Mouse (Mus musculus): ENCODE measurements at regions not wholly inside any gene's neighbourhood (a gene's known extent, or its start where the extent isn't known, plus 50 kb on each side); places are given as distances from the start of the nearest gene placed in this dataset.
"Not testable (repeated sequence)": the region's sequence is repeated elsewhere in the genome, so short reads cannot be mapped to it uniquely, and the experiment has no call there.

- H3K27ac ChIP-seq (ENCODE audit: low read depth, low read length), result no peak overlapping the region
- TF ChIP-seq CTCF (IDR thresholded peaks at IDR 0.05; ENCODE audit: low read depth), result no peak
- H3K9ac ChIP-seq (ENCODE audit: low read depth, low read length), result no peak overlapping the region
- H3K4me1 ChIP-seq (replicated peaks; ENCODE audit: control insufficient read depth, insufficient read depth, low read length), result no peaks in the 10 kb centered on the region
- ATAC-seq, result peak; percentile 53; the same call in 1 of the 2 replicates
- H3K4me2 ChIP-seq (replicated peaks; ENCODE audit: low read depth), result no peak overlapping the region
- WGBS, result 48% methylated on average over 2 of the region's 2 CpGs
- no peaks in the 10 kb centered on the region for H3K9me3 ChIP-seq (ENCODE audit: control insufficient read depth)
- H3K36me3 ChIP-seq (ENCODE audit: control insufficient read depth, insufficient read depth), result no peaks in the 10 kb centered on the region
- no peaks in the 10 kb centered on the region for H3K27me3 ChIP-seq (replicated peaks; ENCODE audit: control insufficient read depth, insufficient read depth, low read length)
- no peak overlapping the region for H3K4me3 ChIP-seq (ENCODE audit: low read depth, low read length)
Observed at GRCm38 (mm10) chr1:154042956-154043355, 142.9 kb upstream of the Teddm2 start.

- TF ChIP-seq CTCF (IDR thresholded peaks at IDR 0.05; ENCODE audit: low read depth), result no peak
- ATAC-seq, result no peak
- H3K36me3 ChIP-seq (ENCODE audit: control insufficient read depth, insufficient read depth), result no peaks in the 10 kb centered on the region
- H3K9ac ChIP-seq (ENCODE audit: low read depth, low read length), result no peak overlapping the region
- WGBS, result 89% methylated on average over 4 of the region's 4 CpGs
- H3K4me2 ChIP-seq (replicated peaks; ENCODE audit: low read depth), result no peak overlapping the region
- H3K4me3 ChIP-seq (ENCODE audit: low read depth, low read length), result no peak overlapping the region
- H3K9me3 ChIP-seq (ENCODE audit: control insufficient read depth), result no peaks in the 10 kb centered on the region
- H3K27ac ChIP-seq (ENCODE audit: low read depth, low read length), result no peak overlapping the region
- H3K27me3 ChIP-seq (replicated peaks; ENCODE audit: control insufficient read depth, insufficient read depth, low read length), result no peaks in the 10 kb centered on the region
- H3K4me1 ChIP-seq (replicated peaks; ENCODE audit: control insufficient read depth, insufficient read depth, low read length), result no peaks in the 10 kb centered on the region
Observed at GRCm38 (mm10) chr1:154044712-154045111, 144.7 kb upstream of the Teddm2 start.

- H3K4me3 ChIP-seq (ENCODE audit: low read depth, low read length), result no peak overlapping the region
- no peak for ATAC-seq
- no peak for TF ChIP-seq CTCF (IDR thresholded peaks at IDR 0.05; ENCODE audit: low read depth)
- no peaks in the 10 kb centered on the region for H3K27me3 ChIP-seq (replicated peaks; ENCODE audit: control insufficient read depth, insufficient read depth, low read length)
- H3K9me3 ChIP-seq (ENCODE audit: control insufficient read depth), result no peaks in the 10 kb centered on the region
- H3K4me1 ChIP-seq (replicated peaks; ENCODE audit: control insufficient read depth, insufficient read depth, low read length), result no peaks in the 10 kb centered on the region
- no peak overlapping the region for H3K9ac ChIP-seq (ENCODE audit: low read depth, low read length)
- no peak overlapping the region for H3K4me2 ChIP-seq (replicated peaks; ENCODE audit: low read depth)
- H3K27ac ChIP-seq (ENCODE audit: low read depth, low read length), result no peak overlapping the region
- no peaks in the 10 kb centered on the region for H3K36me3 ChIP-seq (ENCODE audit: control insufficient read depth, insufficient read depth)
Observed at GRCm38 (mm10) chr1:154045951-154046350, 145.9 kb upstream of the Teddm2 start.

- Histone ChIP-seq H3K9me3 (ENCODE audit: control insufficient read depth) (no peaks in the 10 kb centered on the region), H3K9ac (ENCODE audit: low read depth, low read length) (no peak overlapping the region), H3K4me3 (ENCODE audit: low read depth, low read length) (no peak overlapping the region), H3K36me3 (ENCODE audit: control insufficient read depth, insufficient read depth) (no peaks in the 10 kb centered on the region), H3K4me1 (replicated peaks; ENCODE audit: control insufficient read depth, insufficient read depth, low read length) (no peaks in the 10 kb centered on the region), H3K27me3 (replicated peaks; ENCODE audit: control insufficient read depth, insufficient read depth, low read length) (no peaks in the 10 kb centered on the region), H3K27ac (ENCODE audit: low read depth, low read length) (no peak overlapping the region), H3K4me2 (replicated peaks; ENCODE audit: low read depth) (no peak overlapping the region)
- no peak for ATAC-seq
- TF ChIP-seq CTCF (IDR thresholded peaks at IDR 0.05; ENCODE audit: low read depth), result no peak
- 85% methylated on average over 7 of the region's 7 CpGs for WGBS
Observed at GRCm38 (mm10) chr1:154053641-154054040, 147.3 kb upstream of the Zfp648 start.

GRCm38 (mm10) chr1:154054874-154055273 is 146.1 kb upstream of the Zfp648 start:
- Histone ChIP-seq H3K9ac (ENCODE audit: low read depth, low read length) (no peak overlapping the region), H3K27me3 (replicated peaks; ENCODE audit: control insufficient read depth, insufficient read depth, low read length) (no peaks in the 10 kb centered on the region), H3K4me2 (replicated peaks; ENCODE audit: low read depth) (no peak overlapping the region), H3K36me3 (ENCODE audit: control insufficient read depth, insufficient read depth) (no peaks in the 10 kb centered on the region), H3K27ac (ENCODE audit: low read depth, low read length) (no peak overlapping the region), H3K4me1 (replicated peaks; ENCODE audit: control insufficient read depth, insufficient read depth, low read length) (no peaks in the 10 kb centered on the region), H3K9me3 (ENCODE audit: control insufficient read depth) (no peaks in the 10 kb centered on the region), H3K4me3 (ENCODE audit: low read depth, low read length) (no peak overlapping the region)
- WGBS, result 75% methylated on average over 1 of the region's 1 CpGs
- no peak for ATAC-seq
- no peak for TF ChIP-seq CTCF (IDR thresholded peaks at IDR 0.05; ENCODE audit: low read depth)

- not testable (repeated sequence) for H3K9me3 ChIP-seq (ENCODE audit: control insufficient read depth); H3K27ac ChIP-seq (ENCODE audit: low read depth, low read length); H3K4me2 ChIP-seq (replicated peaks; ENCODE audit: low read depth); H3K9ac ChIP-seq (ENCODE audit: low read depth, low read length); H3K4me1 ChIP-seq (replicated peaks; ENCODE audit: control insufficient read depth, insufficient read depth, low read length); H3K4me3 ChIP-seq (ENCODE audit: low read depth, low read length); H3K36me3 ChIP-seq (ENCODE audit: control insufficient read depth, insufficient read depth); ATAC-seq; H3K27me3 ChIP-seq (replicated peaks; ENCODE audit: control insufficient read depth, insufficient read depth, low read length)
- WGBS, result 57% methylated on average over 2 of the region's 2 CpGs
Observed at GRCm38 (mm10) chr1:154061397-154061796, 139.6 kb upstream of the Zfp648 start.

GRCm38 (mm10) chr1:154061851-154062250 is 139.1 kb upstream of the Zfp648 start:
- Histone ChIP-seq H3K27ac (ENCODE audit: low read depth, low read length) (no peak overlapping the region), H3K4me2 (replicated peaks; ENCODE audit: low read depth) (no peak overlapping the region), H3K27me3 (replicated peaks; ENCODE audit: control insufficient read depth, insufficient read depth, low read length) (no peaks in the 10 kb centered on the region), H3K36me3 (ENCODE audit: control insufficient read depth, insufficient read depth) (no peaks in the 10 kb centered on the region), H3K4me3 (ENCODE audit: low read depth, low read length) (no peak overlapping the region), H3K9ac (ENCODE audit: low read depth, low read length) (no peak overlapping the region), H3K9me3 (ENCODE audit: control insufficient read depth) (no peaks in the 10 kb centered on the region), H3K4me1 (replicated peaks; ENCODE audit: control insufficient read depth, insufficient read depth, low read length) (no peaks in the 10 kb centered on the region)
- 79% methylated on average over 1 of the region's 1 CpGs for WGBS
- ATAC-seq, result no peak
- TF ChIP-seq CTCF (IDR thresholded peaks at IDR 0.05; ENCODE audit: low read depth), result no peak

Data from intestine, postnatal 0 days (tissue).